Mouse (Mus musculus): ENCODE data around the gene Nop9. TPM values are rescaled to one million over a fixed set of nuclear protein-coding genes. Genes with fewer than 3 reads are reported as not detected.

The Nop9 gene
- polyA plus RNA-seq, 1 experiment, result 5.5 TPM

GRCm38 (mm10) chr14:55721076-55721475 is 24.4 kb upstream of the Nop9 start:
- Histone ChIP-seq H3K27ac (replicated peaks; ENCODE audit: low read depth, low read length) (no peak overlapping the region), H3K4me3 (ENCODE audit: insufficient read depth, low read depth, low read length) (peak overlapping the region; percentile 68; the same call in 1 of the 2 replicates), H3K4me1 (ENCODE audit: control insufficient read depth, insufficient read depth, insufficient read length, low read length) (peaks cover 2% of the 10 kb centered on the region)

DNA sequence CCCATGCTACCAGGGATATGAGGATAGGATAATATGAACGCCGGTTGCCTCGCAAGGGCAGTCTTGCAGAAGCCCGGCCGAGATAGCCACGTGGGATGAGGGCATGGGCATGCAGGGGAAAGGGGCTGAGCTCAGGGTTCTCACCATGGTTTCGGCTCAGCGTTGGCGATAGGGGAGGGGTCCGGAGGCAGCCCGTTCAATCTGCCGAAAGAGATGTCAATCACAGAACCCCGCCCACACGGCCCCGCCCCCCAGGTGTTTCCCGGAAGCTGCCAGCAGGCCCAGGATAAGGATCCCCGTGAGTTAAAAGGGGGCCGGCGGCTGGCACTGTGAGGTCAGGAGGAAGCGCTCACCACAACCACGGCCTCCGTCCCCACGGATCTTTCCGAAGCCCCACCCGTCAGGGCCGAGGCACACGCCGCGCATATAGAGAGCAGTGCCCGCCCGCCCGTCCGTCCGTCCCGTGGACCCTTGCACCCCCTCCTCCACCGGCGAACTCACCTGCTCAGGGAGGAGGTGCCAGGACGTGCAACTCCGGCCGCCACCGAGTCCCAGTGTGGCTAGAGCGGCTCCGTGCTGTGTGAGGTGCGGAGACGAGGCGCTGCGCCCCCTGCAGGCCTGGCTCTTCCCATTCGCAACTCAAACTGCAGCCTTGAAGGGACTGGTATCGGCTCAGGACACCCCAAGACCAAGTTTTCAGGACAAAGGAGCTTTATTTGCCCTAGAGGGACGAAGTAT is 23.6 kb upstream of the Nop9 start, which contains the start of gene Rabggta:
TSS of gene Rabggta (minus strand) at position 564 of the 738 bp plus-strand sequence.
- Histone ChIP-seq H3K4me1 (ENCODE audit: control insufficient read depth, insufficient read depth, insufficient read length, low read length) (peaks cover 2% of the 10 kb centered on the region), H3K4me3 (ENCODE audit: insufficient read depth, low read depth, low read length) (peak within 1 kb of the TSS; percentile 68), H3K27ac (replicated peaks; ENCODE audit: low read depth, low read length) (no peak within 1 kb of the TSS)

DNA sequence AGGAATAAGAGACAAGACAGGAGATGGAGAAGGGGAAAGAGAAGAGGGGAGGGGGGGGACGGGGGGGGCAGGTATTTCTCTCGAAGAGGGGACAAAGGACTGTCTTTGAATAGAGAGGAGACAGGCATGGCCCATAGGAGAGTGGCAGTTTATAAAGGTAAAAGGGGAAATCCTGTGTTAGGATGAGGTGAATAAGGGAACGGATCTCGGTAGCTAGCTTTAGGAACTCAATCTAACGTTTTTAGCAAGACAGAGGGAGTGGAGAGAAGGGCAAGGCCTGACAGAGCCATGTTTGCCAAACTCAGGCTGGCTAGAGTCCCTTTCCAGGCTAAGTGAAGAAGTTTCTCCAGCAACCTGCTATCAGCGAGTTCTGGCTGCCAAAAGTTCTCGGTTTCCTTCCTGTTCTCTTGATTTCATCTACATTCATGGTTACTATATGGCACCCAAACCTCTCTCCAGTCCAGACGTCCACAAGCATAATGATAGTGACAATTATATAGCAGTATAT is 23.0 kb upstream of the Nop9 start:
- peak overlapping the region; percentile 68; the same call in 1 of the 2 replicates for H3K4me3 ChIP-seq (ENCODE audit: insufficient read depth, low read depth, low read length)
- peaks cover 2% of the 10 kb centered on the region for H3K4me1 ChIP-seq (ENCODE audit: control insufficient read depth, insufficient read depth, insufficient read length, low read length)
- no peak overlapping the region for H3K27ac ChIP-seq (replicated peaks; ENCODE audit: low read depth, low read length)

- H3K4me1 ChIP-seq (ENCODE audit: control insufficient read depth, insufficient read depth, insufficient read length, low read length), result peaks cover 2% of the 10 kb centered on the region
- H3K27ac ChIP-seq (replicated peaks; ENCODE audit: low read depth, low read length), result no peak overlapping the region
- no peak overlapping the region for H3K4me3 ChIP-seq (ENCODE audit: insufficient read depth, low read depth, low read length)
Observed at GRCm38 (mm10) chr14:55723433-55723832, 22.1 kb upstream of the Nop9 start.

DNA sequence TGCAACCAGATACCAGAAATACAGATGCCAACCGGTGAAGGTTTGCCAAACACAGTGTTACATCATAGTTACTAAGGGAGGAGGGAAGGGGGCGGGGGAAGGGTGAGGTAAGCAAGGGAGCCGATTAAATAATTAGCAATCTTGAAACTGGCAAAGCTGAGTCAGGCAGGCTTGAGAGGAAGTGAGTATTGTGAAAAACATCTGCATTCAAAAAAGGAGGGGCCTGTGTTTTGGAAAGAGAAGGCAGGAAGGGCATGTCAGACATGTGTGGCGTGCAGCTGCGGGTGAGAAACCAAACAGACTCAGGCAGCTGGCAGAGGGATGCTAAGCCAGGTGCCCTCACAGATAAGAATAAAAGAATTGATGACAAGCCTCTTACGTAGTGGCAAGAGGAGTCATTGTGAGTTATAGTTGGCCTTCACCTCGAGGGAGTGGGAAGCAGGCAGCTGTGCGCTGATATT is 21.1 kb upstream of the Nop9 start:
- H3K4me1 ChIP-seq (ENCODE audit: control insufficient read depth, insufficient read depth, insufficient read length, low read length), result peaks cover 2% of the 10 kb centered on the region
- H3K27ac ChIP-seq (replicated peaks; ENCODE audit: low read depth, low read length), result peak overlapping the region; percentile 45
- H3K4me3 ChIP-seq (ENCODE audit: insufficient read depth, low read depth, low read length), result no peak overlapping the region

GRCm38 (mm10) chr14:55726261-55726660 is 19.2 kb upstream of the Nop9 start:
- Histone ChIP-seq H3K4me3 (ENCODE audit: insufficient read depth, low read depth, low read length) (no peak overlapping the region), H3K27ac (replicated peaks; ENCODE audit: low read depth, low read length) (no peak overlapping the region), H3K4me1 (ENCODE audit: control insufficient read depth, insufficient read depth, insufficient read length, low read length) (peaks cover 2% of the 10 kb centered on the region)

- H3K4me1 ChIP-seq (ENCODE audit: control insufficient read depth, insufficient read depth, insufficient read length, low read length), result no peaks in the 10 kb centered on the region
- no peak overlapping the region for H3K4me3 ChIP-seq (ENCODE audit: insufficient read depth, low read depth, low read length)
- no peak overlapping the region for H3K27ac ChIP-seq (replicated peaks; ENCODE audit: low read depth, low read length)
Observed at GRCm38 (mm10) chr14:55727889-55728685, 17.4 kb upstream of the Nop9 start.

DNA sequence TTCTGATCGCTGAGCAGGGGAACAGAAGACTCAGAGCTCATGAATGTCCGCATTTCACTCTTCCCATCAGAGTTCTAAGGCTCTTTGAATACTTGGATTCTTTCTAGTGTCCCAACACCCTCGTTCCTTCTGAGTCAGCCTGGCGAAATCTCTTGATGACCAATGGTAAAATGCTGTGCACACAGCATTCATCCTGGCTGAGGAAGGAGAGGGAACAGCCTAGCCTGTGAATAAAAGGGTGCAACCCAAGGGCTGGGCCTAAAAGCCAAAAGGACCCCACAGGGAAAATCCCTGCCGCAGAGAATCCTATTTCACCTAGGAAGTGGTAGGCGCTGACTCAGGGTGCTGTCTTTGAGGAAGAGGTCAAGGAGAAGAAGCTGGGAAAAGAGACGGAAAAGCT is 15.4 kb upstream of the Nop9 start:
- H3K4me1 ChIP-seq (ENCODE audit: control insufficient read depth, insufficient read depth, insufficient read length, low read length), result no peaks in the 10 kb centered on the region
- no peak overlapping the region for H3K27ac ChIP-seq (replicated peaks; ENCODE audit: low read depth, low read length)
- no peak overlapping the region for H3K4me3 ChIP-seq (ENCODE audit: insufficient read depth, low read depth, low read length)

DNA sequence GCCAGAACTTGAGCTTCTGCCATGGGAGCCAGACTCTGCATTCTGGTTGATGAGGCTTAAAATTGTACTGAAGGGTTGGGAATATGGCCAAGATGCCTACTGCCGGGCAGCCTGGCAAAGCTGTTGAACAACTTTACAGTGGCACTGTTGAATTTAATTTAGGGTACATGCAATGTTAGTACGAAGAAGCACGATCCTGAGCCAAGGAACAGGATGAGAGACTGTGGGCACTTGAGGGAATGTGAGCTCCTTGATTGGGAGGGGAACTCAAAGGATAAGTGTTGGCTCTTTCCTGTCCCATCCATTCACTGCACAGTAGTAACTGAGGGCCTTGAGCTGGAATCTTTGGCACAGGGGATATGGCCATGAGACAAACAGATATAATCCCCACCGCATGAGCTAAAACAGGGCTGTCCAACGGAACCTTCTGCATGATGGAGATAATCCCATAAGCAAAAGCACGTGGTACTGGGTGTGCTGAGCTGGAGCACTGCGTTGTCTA is 14.9 kb upstream of the Nop9 start:
- no peak overlapping the region for H3K4me3 ChIP-seq (ENCODE audit: insufficient read depth, low read depth, low read length)
- H3K27ac ChIP-seq (replicated peaks; ENCODE audit: low read depth, low read length), result no peak overlapping the region
- no peaks in the 10 kb centered on the region for H3K4me1 ChIP-seq (ENCODE audit: control insufficient read depth, insufficient read depth, insufficient read length, low read length)

- Histone ChIP-seq H3K4me1 (ENCODE audit: control insufficient read depth, insufficient read depth, insufficient read length, low read length) (no peaks in the 10 kb centered on the region), H3K27ac (replicated peaks; ENCODE audit: low read depth, low read length) (no peak overlapping the region), H3K4me3 (ENCODE audit: insufficient read depth, low read depth, low read length) (no peak overlapping the region)
Observed at GRCm38 (mm10) chr14:55733889-55734288, 11.6 kb upstream of the Nop9 start.

- H3K27ac ChIP-seq (replicated peaks; ENCODE audit: low read depth, low read length), result no peak overlapping the region
- no peak overlapping the region for H3K4me3 ChIP-seq (ENCODE audit: insufficient read depth, low read depth, low read length)
- H3K4me1 ChIP-seq (ENCODE audit: control insufficient read depth, insufficient read depth, insufficient read length, low read length), result no peaks in the 10 kb centered on the region
Observed at GRCm38 (mm10) chr14:55734869-55735268, 10.6 kb upstream of the Nop9 start.

DNA sequence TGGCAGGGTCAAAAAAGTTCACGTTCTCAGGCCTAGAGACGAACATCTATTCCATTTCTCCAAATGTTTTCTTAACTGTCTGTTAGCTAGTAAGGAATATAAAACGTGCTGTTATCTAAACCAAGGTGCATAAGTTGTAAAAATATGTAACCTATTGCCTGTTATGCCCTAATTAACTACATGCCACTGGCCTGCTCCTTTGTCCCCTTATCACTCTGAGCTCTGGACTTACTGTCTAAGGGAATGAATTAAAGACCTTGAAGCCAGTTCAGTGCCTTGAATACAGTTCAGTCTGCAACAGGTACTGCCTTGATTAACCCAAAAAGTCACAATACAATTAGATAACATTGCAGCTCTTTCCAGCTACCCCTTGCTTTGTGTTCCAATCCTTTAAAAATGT is 10.2 kb upstream of the Nop9 start:
- Histone ChIP-seq H3K4me3 (ENCODE audit: insufficient read depth, low read depth, low read length) (no peak overlapping the region), H3K4me1 (ENCODE audit: control insufficient read depth, insufficient read depth, insufficient read length, low read length) (no peaks in the 10 kb centered on the region), H3K27ac (replicated peaks; ENCODE audit: low read depth, low read length) (no peak overlapping the region)

DNA sequence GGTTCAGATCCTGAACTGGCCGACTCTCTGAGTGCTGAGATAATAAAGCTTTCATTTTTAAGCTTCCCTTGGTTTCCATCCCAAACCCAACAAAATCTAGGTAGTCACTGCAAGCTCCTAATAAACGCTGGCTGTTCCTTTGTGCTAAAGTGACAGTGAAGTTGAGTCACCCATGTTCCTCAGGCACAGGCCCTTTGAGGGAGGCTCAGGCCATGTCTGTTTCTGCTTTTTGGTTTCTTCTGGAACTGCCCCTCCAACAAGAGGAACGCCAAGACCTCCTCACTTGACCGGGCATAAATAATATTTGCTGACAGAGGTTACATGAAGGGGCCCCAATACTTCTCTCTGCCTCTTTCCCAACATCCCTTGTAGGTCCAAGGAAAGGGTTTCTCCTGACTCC is 9.7 kb upstream of the Nop9 start:
- Histone ChIP-seq H3K4me3 (ENCODE audit: insufficient read depth, low read depth, low read length) (no peak overlapping the region), H3K27ac (replicated peaks; ENCODE audit: low read depth, low read length) (no peak overlapping the region; the same call in 1 of the 2 replicates)

DNA sequence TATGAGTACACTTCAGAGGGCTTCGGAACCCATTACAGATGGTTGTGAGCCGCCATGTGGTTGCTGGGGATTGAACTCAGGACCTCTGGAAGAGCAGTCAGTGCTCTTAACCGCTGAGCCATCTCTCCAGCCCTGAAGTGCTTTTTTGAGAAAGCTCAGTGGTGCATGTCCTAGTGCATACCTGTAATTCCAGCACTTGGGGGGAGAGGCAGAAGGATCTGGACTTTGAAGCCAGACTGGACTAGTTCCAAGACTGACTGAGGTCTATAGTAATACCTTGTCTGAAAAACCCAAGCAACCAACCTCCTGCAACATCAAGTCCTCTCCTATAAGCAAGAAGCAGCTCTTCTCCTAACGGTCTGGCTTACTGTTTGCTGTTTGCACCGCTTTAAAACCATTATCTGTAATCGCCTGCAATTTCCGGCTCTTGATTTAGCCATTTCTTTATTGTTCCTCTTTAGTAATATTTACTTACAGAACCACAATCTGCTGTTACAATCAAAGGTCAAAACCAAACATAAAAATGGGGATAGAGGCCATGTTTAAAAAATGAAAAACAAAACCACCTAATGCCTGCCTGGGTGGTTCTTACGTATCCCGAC is 8.3 kb upstream of the Nop9 start:
- H3K27ac ChIP-seq (replicated peaks; ENCODE audit: low read depth, low read length), result no peak overlapping the region
- no peak overlapping the region for H3K4me3 ChIP-seq (ENCODE audit: insufficient read depth, low read depth, low read length)
- no peaks in the 10 kb centered on the region for H3K4me1 ChIP-seq (ENCODE audit: control insufficient read depth, insufficient read depth, insufficient read length, low read length)

More for the DNA sequence above, 9.7 kb upstream of the Nop9 start:
- no peaks in the 10 kb centered on the region for H3K4me1 ChIP-seq (ENCODE audit: control insufficient read depth, insufficient read depth, insufficient read length, low read length)

- no peak overlapping the region for H3K27ac ChIP-seq (replicated peaks; ENCODE audit: low read depth, low read length)
- H3K4me3 ChIP-seq (ENCODE audit: insufficient read depth, low read depth, low read length), result no peak overlapping the region
- H3K4me1 ChIP-seq (ENCODE audit: control insufficient read depth, insufficient read depth, insufficient read length, low read length), result peaks cover 5% of the 10 kb centered on the region
Observed at GRCm38 (mm10) chr14:55743711-55744110, 1.8 kb upstream of the Nop9 start.
